Mouse (Mus musculus) forebrain, postnatal 0 days (tissue): ENCODE results near the gene Vmac. TPM values are rescaled to one million over a fixed set of nuclear protein-coding genes. Genes with fewer than 3 reads are reported as not detected.

Experiments used
- ATAC-seq: fragments of 200-750 bp; cut with Nextera tagmentation; 2 replicates; pipeline ENCODE4 v1.8.0; 2017; ENCODE audit warnings: mild to moderate bottlenecking, moderate library complexity
- DNase-seq: peaks from one replicate; pipeline ENCODE4 v3.0.0-alpha.2; 2015
- H3K27ac ChIP-seq: fragments of 300-500 bp; sonication (generic); 2 replicates; pipeline ENCODE4 v1.5.1; 2014; ENCODE audit warnings: low read depth, mild to moderate bottlenecking, antibody characterized with exemption, low read length, moderate library complexity, mixed read lengths
- H3K27me3 ChIP-seq: fragments of 300-500 bp; sonication (generic); 2 replicates; pipeline ENCODE4 v1.6.1; 2014; ENCODE audit warnings: mild to moderate bottlenecking, low read length, mixed read lengths; ENCODE audit not compliant: insufficient read depth
- H3K36me3 ChIP-seq: fragments of 300-500 bp; sonication (generic); 2 replicates; pipeline ENCODE4 v1.6.1; 2014; ENCODE audit warnings: mild to moderate bottlenecking, moderate library complexity; ENCODE audit not compliant: insufficient read depth
- H3K4me1 ChIP-seq: fragments of 300-500 bp; sonication (generic); 2 replicates; pipeline ENCODE4 v1.6.1; 2014; ENCODE audit warnings: antibody characterized with exemption; ENCODE audit not compliant: insufficient read depth
- H3K4me2 ChIP-seq: fragments of 300-500 bp; sonication (generic); 2 replicates; pipeline ENCODE4 v1.6.1; 2014; ENCODE audit warnings: low read depth, mild to moderate bottlenecking, moderate library complexity
- H3K4me3 ChIP-seq: fragments of 300-500 bp; sonication (generic); 2 replicates; pipeline ENCODE4 v1.5.1; 2014; ENCODE audit warnings: low read depth, low read length, mixed read lengths
- H3K9ac ChIP-seq: fragments of 300-500 bp; sonication (generic); 2 replicates; pipeline ENCODE4 v1.6.1; 2014; ENCODE audit warnings: mild to moderate bottlenecking
- H3K9me3 ChIP-seq: fragments of 300-500 bp; sonication (generic); 2 replicates; pipeline ENCODE4 v1.6.1; 2016; ENCODE audit warnings: low read length
- CTCF ChIP-seq: sonication (generic); IDR thresholded peaks from 2 replicates; pipeline ENCODE4 v1.5.1; 2016; ENCODE audit warnings: antibody characterized with exemption, control low read depth, low read depth
- WGBS: fragments of 180-500 bp; shearing (Covaris S2); extraction: QIAGEN DNeasy Blood & Tissue Kit; methylation state at CpG from one replicate; pipeline ENCODE4 v1.1.7; 2014; 5-methylcytosine and 5-hydroxymethylcytosine counted together
- polyA plus RNA-seq: library from polyadenylated mRNA; unstranded; fragments of >200 nt; fragmentation: Nextera tagmentation; extraction: Ambion mirVana; gene quantifications from 2 replicates; pipeline ENCODE4 v1.2.1, GENCODE M21; 2015
- total RNA-seq: library from RNA; depleted of rRNA; stranded (reverse); fragments of >200 nt; gene quantifications from 2 replicates; pipeline ENCODE4 v1.2.3, GENCODE M21; 2014

Vmac gene
- total and polyA plus RNA-seq, 2 experiments from 2014 or later = 24.3 to 33.7 TPM

- H3K36me3 ChIP-seq = peaks cover 83% of the 10 kb centered on the region
- no peak overlapping the region for H3K4me3 ChIP-seq
- H3K9ac ChIP-seq = no peak overlapping the region
- DNase-seq (no peak), ATAC-seq (no peak)
- H3K27me3 ChIP-seq = no peaks in the 10 kb centered on the region
- no peaks in the 10 kb centered on the region for H3K9me3 ChIP-seq
- no peaks in the 10 kb centered on the region for H3K4me1 ChIP-seq
- no peak for TF ChIP-seq CTCF
- H3K4me2 ChIP-seq = no peak overlapping the region
- H3K27ac ChIP-seq = no peak overlapping the region
- WGBS = 91% methylated on average over 3 of the region's 3 CpGs
These were observed 8.1 kb downstream of the Vmac start for GRCm38 (mm10) chr17:56709708-56710107.

- no peak overlapping the region for H3K27ac ChIP-seq
- no peak overlapping the region for H3K4me3 ChIP-seq
- no peaks in the 10 kb centered on the region for H3K27me3 ChIP-seq
- TF ChIP-seq CTCF = no peak
- H3K9ac ChIP-seq = no peak overlapping the region
- no peak overlapping the region for H3K4me2 ChIP-seq
- no peaks in the 10 kb centered on the region for H3K9me3 ChIP-seq
- H3K36me3 ChIP-seq = peaks cover 93% of the 10 kb centered on the region
- DNase-seq = no peak
- no peak for ATAC-seq
- 79% methylated on average over 4 of the region's 4 CpGs for WGBS
- H3K4me1 ChIP-seq = no peaks in the 10 kb centered on the region
These were observed 9.1 kb downstream of the Vmac start for GRCm38 (mm10) chr17:56708692-56709091.

GRCm38 (mm10) chr17:56706515-56706914 lies 11.3 kb downstream of the Vmac start:
- Histone ChIP-seq H3K27me3 (no peaks in the 10 kb centered on the region), H3K4me2 (no peak overlapping the region), H3K4me1 (no peaks in the 10 kb centered on the region), H3K4me3 (no peak overlapping the region), H3K27ac (no peak overlapping the region), H3K9ac (no peak overlapping the region), H3K9me3 (no peaks in the 10 kb centered on the region), H3K36me3 (peaks cover 94% of the 10 kb centered on the region)
- TF ChIP-seq CTCF = no peak
- WGBS = 94% methylated on average over 1 of the region's 1 CpGs
- no peak for ATAC-seq
- DNase-seq = no peak

- Histone ChIP-seq H3K27me3 (no peaks in the 10 kb centered on the region), H3K4me3 (no peak overlapping the region), H3K27ac (no peak overlapping the region), H3K4me1 (no peaks in the 10 kb centered on the region), H3K36me3 (peaks cover 94% of the 10 kb centered on the region), H3K9me3 (no peaks in the 10 kb centered on the region), H3K9ac (no peak overlapping the region), H3K4me2 (no peak overlapping the region)
- no peak for ATAC-seq
- WGBS = 89% methylated on average over 4 of the region's 4 CpGs
- DNase-seq = no peak
- no peak for TF ChIP-seq CTCF
These were observed 14.8 kb downstream of the Vmac start for GRCm38 (mm10) chr17:56703038-56703437.

- DNase-seq = no peak
- Histone ChIP-seq H3K9ac (no peak overlapping the region), H3K4me1 (no peaks in the 10 kb centered on the region), H3K36me3 (peaks cover 91% of the 10 kb centered on the region), H3K9me3 (no peaks in the 10 kb centered on the region), H3K4me2 (no peak overlapping the region), H3K4me3 (no peak overlapping the region), H3K27ac (no peak overlapping the region), H3K27me3 (no peaks in the 10 kb centered on the region)
- ATAC-seq = no peak; the same call in 1 of the 2 replicates
- 89% methylated on average over 2 of the region's 2 CpGs for WGBS
- TF ChIP-seq CTCF = no peak
These were observed 17.4 kb downstream of the Vmac start for GRCm38 (mm10) chr17:56700451-56700850.

GRCm38 (mm10) chr17:56693851-56694310 lies 23.9 kb downstream of the Vmac start:
- WGBS = 18% methylated on average over 6 of the region's 6 CpGs
- DNase-seq (peak; percentile 79), ATAC-seq (peak; percentile 87)
- TF ChIP-seq CTCF = no peak
- no peaks in the 10 kb centered on the region for H3K27me3 ChIP-seq
- H3K4me3 ChIP-seq = no peak overlapping the region
- no peak overlapping the region for H3K9ac ChIP-seq
- peaks cover 80% of the 10 kb centered on the region for H3K36me3 ChIP-seq
- H3K9me3 ChIP-seq = no peaks in the 10 kb centered on the region
- H3K4me2 ChIP-seq = no peak overlapping the region
- no peaks in the 10 kb centered on the region for H3K4me1 ChIP-seq
- H3K27ac ChIP-seq = no peak overlapping the region

- Histone ChIP-seq H3K4me3 (no peak overlapping the region), H3K27ac (no peak overlapping the region), H3K9ac (no peak overlapping the region), H3K9me3 (no peaks in the 10 kb centered on the region), H3K27me3 (no peaks in the 10 kb centered on the region), H3K36me3 (peaks cover 79% of the 10 kb centered on the region), H3K4me2 (no peak overlapping the region), H3K4me1 (no peaks in the 10 kb centered on the region)
- no peak for TF ChIP-seq CTCF
- ATAC-seq (peak; percentile 42), DNase-seq (no peak)
- WGBS = 40% methylated on average over 1 of the region's 1 CpGs
These were observed 24.4 kb downstream of the Vmac start for GRCm38 (mm10) chr17:56693395-56693794.

- Histone ChIP-seq H3K4me1 (no peaks in the 10 kb centered on the region), H3K36me3 (peaks cover 62% of the 10 kb centered on the region)
- WGBS = 93% methylated on average over 2 of the region's 2 CpGs
These were observed 29.1 kb downstream of the Vmac start for GRCm38 (mm10) chr17:56688689-56689088.

More at GRCm38 (mm10) chr17:56688689-56689088, 29.1 kb downstream of the Vmac start:
- Histone ChIP-seq H3K4me3 (no peak overlapping the region), H3K4me2 (no peak overlapping the region), H3K9me3 (no peaks in the 10 kb centered on the region), H3K27ac (no peak overlapping the region), H3K9ac (no peak overlapping the region), H3K27me3 (no peaks in the 10 kb centered on the region)
- no peak for TF ChIP-seq CTCF
- ATAC-seq (no peak), DNase-seq (no peak)
